Mouse (Mus musculus) testis, adult 2 months (tissue): ENCODE measurements around the gene Aff4.

Experiments used
- CTCF ChIP-seq: fragments of 200-500 bp; IDR thresholded peaks from 2 replicates; pipeline ENCODE4 v1.5.1; 2012; ENCODE audit warnings: low read depth, mild to moderate bottlenecking, inconsistent platforms, low read length, moderate library complexity; ENCODE audit not compliant: control insufficient read depth, insufficient read depth, insufficient replicate concordance
- POLR2A ChIP-seq: fragments of 200-500 bp; IDR thresholded peaks from 2 replicates; pipeline ENCODE4 v1.6.1; 2012; ENCODE audit warnings: low read depth, mild to moderate bottlenecking, inconsistent platforms, low read length, moderate library complexity; ENCODE audit not compliant: control insufficient read depth

DNA sequence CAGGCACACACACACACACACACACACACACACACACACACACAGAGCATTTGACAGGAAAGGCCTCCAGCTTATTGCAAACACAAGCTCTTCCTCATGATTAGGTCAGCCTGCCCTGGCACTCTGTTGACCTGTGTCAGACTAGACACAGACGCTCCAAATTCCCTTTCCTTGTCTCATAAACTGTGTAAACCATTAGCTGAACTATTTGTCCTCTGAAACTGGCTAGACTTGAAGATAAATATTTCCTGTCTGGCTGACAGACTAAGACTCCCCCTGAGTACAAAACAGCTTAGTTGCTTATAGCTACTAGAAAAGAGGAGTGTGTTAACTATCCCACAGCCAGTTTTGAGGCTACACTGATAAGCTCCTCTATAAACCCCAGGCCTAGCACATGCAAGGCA lies 35.9 kb upstream of the Aff4 start:
- TF ChIP-seq CTCF (no peak), POLR2A (no peak)
